Mouse (Mus musculus) cerebellum, adult 8-10 months (tissue): Measurements from ENCODE around the gene Coq7.

ENCODE experiments used
- DNase-seq: peaks from one replicate; pipeline ENCODE4 v3.0.0; 2022

Gene Coq7

GRCm38 (mm10) chr7:118461400-118462136, 71.6 kb downstream of the Coq7 start:
- DNase-seq = no peak
